Comparison of ENCODE assay signal across 19 mouse cellular contexts in genomic region chr11:120979711-120980426, GRCm38 (mm10). TPM values are rescaled to one million over a fixed set of nuclear protein-coding genes. Genes with fewer than 3 reads are reported as not detected.
A peak's percentile ranks its signal among the peaks of the same experiment; 100 is the strongest.
DNase-seq lines count a peak whose midpoint lies in the region; ATAC-seq and TF ChIP-seq lines count a peak whose summit lies in the region.
"Had no signal": no experiment of that assay in that cellular context is flagged by ENCODE, and none has a peak within 500 bp of the region (broad histone marks: within the 10 kb centered on the region; RNA-seq: fewer than 3 reads in every experiment).

No protein-coding gene starts in this region.

- no peaks in the 10 kb centered on the region for H3K9me3 ChIP-seq in heart, embryonic 13.5 days
- H3K9me3 ChIP-seq in MEL (replicated peaks; ENCODE audit: insufficient read depth, low read length): no peaks in the 10 kb centered on the region
- H3K9me3 ChIP-seq in liver, embryonic 16.5 days (replicated peaks; ENCODE audit: control insufficient read depth, low read length): no peaks in the 10 kb centered on the region
- H3K9me3 ChIP-seq: limb, embryonic 13.5 days; midbrain, embryonic 10.5 days; neural tube, embryonic 13.5 days had no signal

- TF ChIP-seq RAD21 in MEL (IDR thresholded peaks at IDR 0.05; ENCODE audit: low read depth, low read length): no peak

- 62% methylated on average over 8 of the region's 8 CpGs for WGBS in heart, embryonic 13.5 days
- 43% methylated on average over 8 of the region's 8 CpGs for WGBS in liver, embryonic 16.5 days (ENCODE audit: insufficient replicate concordance)

- TF ChIP-seq EP300 in MEL (IDR thresholded peaks at IDR 0.05; ENCODE audit: low read depth in 1 of 2, low read length in 2 of 2): no peak

- H3K36me3 ChIP-seq in heart, embryonic 13.5 days: peaks cover 97% of the 10 kb centered on the region
- peaks cover 53 to 73% of the 10 kb centered on the region in 2 experiments for H3K36me3 ChIP-seq in MEL (ENCODE audit: control insufficient read depth in 1 of 2, insufficient read depth in 2 of 2, low read length in 2 of 2)
- peaks cover 36% of the 10 kb centered on the region for H3K36me3 ChIP-seq in liver, embryonic 16.5 days (ENCODE audit: control insufficient read depth, insufficient read depth)

- peaks cover 34% of the 10 kb centered on the region for H3K79me2 ChIP-seq in MEL (ENCODE audit: control insufficient read depth, insufficient read depth, low read length, poor library complexity)

- H3K4me1 ChIP-seq in heart, embryonic 13.5 days: peaks cover 65% of the 10 kb centered on the region
- peaks cover 24 to 34% of the 10 kb centered on the region in 2 experiments for H3K4me1 ChIP-seq in MEL (ENCODE audit: control insufficient read depth in 1 of 2, insufficient read depth in 2 of 2, low read length in 2 of 2)
- H3K4me1 ChIP-seq in liver, embryonic 16.5 days (ENCODE audit: control insufficient read depth, low read depth, low read length): peaks cover 40% of the 10 kb centered on the region
- H3K4me1 ChIP-seq: midbrain, embryonic 10.5 days had no signal

- DNase-seq in heart, postnatal 25 days (ENCODE audit: low spot score): no peak
- DNase-seq in MEL (ENCODE audit: low read depth, low spot score): no peak
- DNase-seq in left cerebral cortex, adult 18-20 months (ENCODE audit: low spot score in 2 of 2): no peak
- no peak for DNase-seq in T-cell, adult 2 months (ENCODE audit: low spot score)
- DNase-seq: layer of hippocampus, adult 9-11 months; right cerebral cortex, postnatal 14 days; thymus, postnatal 25 days had no signal

- H3K9ac ChIP-seq in heart, embryonic 13.5 days: no peak overlapping the region
- peak overlapping the region; percentile 20 for H3K9ac ChIP-seq in MEL (ENCODE audit: control insufficient read depth, low read depth, low read length, poor library complexity, severe bottlenecking)
- peak overlapping the region; percentile 61 for H3K9ac ChIP-seq in liver, embryonic 16.5 days (ENCODE audit: low read depth, low read length)
- H3K9ac ChIP-seq: limb, embryonic 13.5 days; neural tube, embryonic 13.5 days had no signal

- TF ChIP-seq CTCF in MEL (IDR thresholded peaks at IDR 0.05 in 2 of 3, conservative IDR thresholded peaks at IDR 0.05 in 1 of 3; ENCODE audit: control insufficient read depth in 1 of 3, insufficient read depth in 1 of 3, low read depth in 2 of 3, low read length in 3 of 3, poor library complexity in 1 of 3, severe bottlenecking in 1 of 3): no peak

- peak; percentile 38; the same call in 1 of the 2 replicates for ATAC-seq in heart, embryonic 13.5 days (ENCODE audit: extremely low read depth, insufficient number of reproducible peaks, low FRiP score, low TSS enrichment)
- ATAC-seq in erythroid progenitor cell, adult 5-6 weeks (replicated peaks; ENCODE audit: low FRiP score, poor library complexity, severe bottlenecking): peak; percentile 57
- ATAC-seq in liver, embryonic 16.5 days (ENCODE audit: low read depth): peak; percentile 76
- ATAC-seq: forebrain, embryonic 14.5 days; hindbrain, embryonic 16.5 days; Patski had no signal

- H3K4me3 ChIP-seq in heart, embryonic 13.5 days: no peak overlapping the region
- no peak overlapping the region for H3K4me3 ChIP-seq in MEL (ENCODE audit: control insufficient read depth in 1 of 2, insufficient read depth in 1 of 2, low read depth in 2 of 2, low read length in 2 of 2)
- peak overlapping the region; percentile 41 for H3K4me3 ChIP-seq in liver, embryonic 16.5 days (ENCODE audit: low read depth, low read length)
- H3K4me3 ChIP-seq: limb, embryonic 13.5 days; midbrain, embryonic 10.5 days; neural tube, embryonic 13.5 days had no signal

- H3K27me3 ChIP-seq in heart, embryonic 13.5 days (replicated peaks): no peaks in the 10 kb centered on the region
- no peaks in the 10 kb centered on the region for H3K27me3 ChIP-seq in MEL (ENCODE audit: control insufficient read depth in 1 of 2, insufficient read depth in 2 of 2, low read length in 2 of 2)
- H3K27me3 ChIP-seq in liver, embryonic 16.5 days (ENCODE audit: control insufficient read depth, insufficient read depth, low read depth, low read length): no peaks in the 10 kb centered on the region
- H3K27me3 ChIP-seq: limb, embryonic 13.5 days; neural tube, embryonic 13.5 days; Patski had no signal

- intact Hi-C loops in heart, postnatal 25 days (cut with DNase I): no loop called here

- TF ChIP-seq POLR2A in MEL (IDR thresholded peaks at IDR 0.05; ENCODE audit: control insufficient read depth in 1 of 2, insufficient read depth in 1 of 2, low read depth in 1 of 2, low read length in 2 of 2, poor library complexity in 1 of 2): no peak

- peak overlapping the region; percentile 67; the same call in 1 of the 2 replicates for H3K27ac ChIP-seq in heart, embryonic 13.5 days (replicated peaks)
- H3K27ac ChIP-seq in MEL (ENCODE audit: control insufficient read depth, low read depth, low read length): peak overlapping the region; percentile 87
- H3K27ac ChIP-seq in liver, embryonic 16.5 days (ENCODE audit: low read length): peak overlapping the region; percentile 98
- H3K27ac ChIP-seq: limb, embryonic 13.5 days; midbrain, embryonic 10.5 days; neural tube, embryonic 13.5 days had no signal

- H3K4me2 ChIP-seq in heart, embryonic 13.5 days: peak overlapping the region; percentile 39
- H3K4me2 ChIP-seq in liver, embryonic 16.5 days (ENCODE audit: low read depth, low read length): peak overlapping the region; percentile 68
- H3K4me2 ChIP-seq: limb, embryonic 13.5 days; neural tube, embryonic 13.5 days had no signal

TF ChIP-seq in MEL, 35 proteins besides CTCF, POLR2A, EP300 and RAD21 (continues in another document):
- TF ChIP-seq MYB (IDR thresholded peaks at IDR 0.05; ENCODE audit: low read depth, low read length) (no peak), BHLHE40 (IDR thresholded peaks at IDR 0.05; ENCODE audit: borderline replicate concordance, low read depth, low read length) (no peak), HCFC1 (IDR thresholded peaks at IDR 0.05; ENCODE audit: low read depth, low read length) (no peak), ZC3H11A (IDR thresholded peaks at IDR 0.05; ENCODE audit: low read depth, low read length) (no peak), ELF1 (IDR thresholded peaks at IDR 0.05; ENCODE audit: low read depth, low read length) (no peak), MAFK (IDR thresholded peaks at IDR 0.05; ENCODE audit: borderline replicate concordance, low read depth, low read length) (0 out of 2 replicates have a peak, but pooled peaks have one; percentile 13), MEF2A (IDR thresholded peaks at IDR 0.05; ENCODE audit: extremely low read depth, insufficient replicate concordance, low read depth, low read length, poor library complexity, severe bottlenecking) (peak; percentile 45; the same call in 1 of the 2 replicates), NELFE (IDR thresholded peaks at IDR 0.05; ENCODE audit: low read depth, low read length) (no peak), ZNF384 (IDR thresholded peaks at IDR 0.05; ENCODE audit: low read depth, low read length) (no peak)

RNA-seq across cellular contexts. Expression of gene Csnk1d, which starts 11.3 kb away (rescaled TPM):
- 71.4 and 71.5 TPM in 2 replicates for polyA plus RNA-seq in heart, embryonic 13.5 days (2015; fragmentation: Nextera tagmentation; extraction: Ambion mirVana)
- total RNA-seq in heart, postnatal 25 days (2021): 10 to 100 TPM; 50.7 to 56.5 TPM
- 81.3 and 83.2 TPM in 2 replicates for total RNA-seq in MEL (2012; rRNA removed)
- 100 to 1,000 TPM; 121 to 329 TPM for polyA plus RNA-seq in MEL (2012; ENCODE audit: insufficient read depth in 1 of 2, insufficient read length in 2 of 2, low read depth in 1 of 2, low replicate concordance in 2 of 2, missing spikeins in 1 of 2)
- total RNA-seq in erythroid progenitor cell, adult 5-6 weeks (2015; ENCODE audit: low replicate concordance): 7.6 and 27.7 TPM in 2 replicates
- total RNA-seq in erythroid progenitor cell, adult 5-6 weeks (2017; ENCODE audit: low replicate concordance): 17.3 and 26.2 TPM in 2 replicates
- 33.4 and 36.8 TPM in 2 replicates for polyA plus RNA-seq in liver, embryonic 16.5 days (2015; fragmentation: Nextera tagmentation; extraction: Ambion mirVana)
- total RNA-seq in left cerebral cortex, adult 18-20 months (2021): 100 to 1,000 TPM; 117 to 135 TPM

RNA-seq across cellular contexts. Expression of gene Slc16a3, which starts 31.6 kb away (rescaled TPM):
- 224 and 258 TPM in 2 replicates for polyA plus RNA-seq in heart, embryonic 13.5 days (2015; fragmentation: Nextera tagmentation; extraction: Ambion mirVana)
- 1 to 10 TPM in 1 of 2 experiments, under 1 TPM in 1; 0.87 to 2.1 TPM for total RNA-seq in heart, postnatal 25 days (2021)
- total RNA-seq in MEL (2012; rRNA removed): 570 and 748 TPM in 2 replicates
- 100 to 1,000 TPM in 1 of 2 experiments, 10 to 100 TPM in 1; 85.7 to 610 TPM for polyA plus RNA-seq in MEL (2012; ENCODE audit: insufficient read depth in 1 of 2, insufficient read length in 2 of 2, low read depth in 1 of 2, low replicate concordance in 2 of 2, missing spikeins in 1 of 2)
- total RNA-seq in erythroid progenitor cell, adult 5-6 weeks (2015; ENCODE audit: low replicate concordance): 4.7 and 5.4 TPM in 2 replicates
- total RNA-seq in erythroid progenitor cell, adult 5-6 weeks (2017; ENCODE audit: low replicate concordance): 0.98 and 3.3 TPM in 2 replicates
- polyA plus RNA-seq in liver, embryonic 16.5 days (2015; fragmentation: Nextera tagmentation; extraction: Ambion mirVana): 80.5 and 82.1 TPM in 2 replicates
- total RNA-seq in left cerebral cortex, adult 18-20 months (2021): 1 to 10 TPM; 3.9 to 4.0 TPM

RNA-seq across cellular contexts. Expression of gene Ccdc57, which starts 47.2 kb away (rescaled TPM):
- polyA plus RNA-seq in heart, embryonic 13.5 days (2015; fragmentation: Nextera tagmentation; extraction: Ambion mirVana): 3.1 and 3.7 TPM in 2 replicates
- 1 to 10 TPM; 1.2 to 1.3 TPM for total RNA-seq in heart, postnatal 25 days (2021)
- total RNA-seq in MEL (2012; rRNA removed): 4.4 and 5.3 TPM in 2 replicates
- 1 to 10 TPM in 1 of 2 experiments, not detected in 1; 7.4 TPM for polyA plus RNA-seq in MEL (2012; ENCODE audit: insufficient read depth in 1 of 2, insufficient read length in 2 of 2, low read depth in 1 of 2, low replicate concordance in 2 of 2, missing spikeins in 1 of 2)
- total RNA-seq in erythroid progenitor cell, adult 5-6 weeks (2015; ENCODE audit: low replicate concordance): 6.7 and 11.2 TPM in 2 replicates
- total RNA-seq in erythroid progenitor cell, adult 5-6 weeks (2017; ENCODE audit: low replicate concordance): 12.1 and 13.5 TPM in 2 replicates
- 1.6 and 1.7 TPM in 2 replicates for polyA plus RNA-seq in liver, embryonic 16.5 days (2015; fragmentation: Nextera tagmentation; extraction: Ambion mirVana)
- 1 to 10 TPM; 7.2 to 9.3 TPM for total RNA-seq in left cerebral cortex, adult 18-20 months (2021)

RNA-seq across cellular contexts. Expression of gene Cd7, which starts 59.3 kb away (rescaled TPM):
- polyA plus RNA-seq in heart, embryonic 13.5 days (2015; fragmentation: Nextera tagmentation; extraction: Ambion mirVana): 0.22 and 0.29 TPM in 2 replicates
- under 1 TPM; 0.28 to 0.57 TPM for total RNA-seq in heart, postnatal 25 days (2021)
- 0.39 and 0.58 TPM in 2 replicates for total RNA-seq in MEL (2012; rRNA removed)
- polyA plus RNA-seq in MEL (2012; ENCODE audit: insufficient read depth in 1 of 2, insufficient read length in 2 of 2, low read depth in 1 of 2, low replicate concordance in 2 of 2, missing spikeins in 1 of 2): under 1 TPM in 1 of 2 experiments, not detected in 1; 0.33 TPM
- 4.0 and 13.0 TPM in 2 replicates for total RNA-seq in erythroid progenitor cell, adult 5-6 weeks (2015; ENCODE audit: low replicate concordance)
- 1.2 TPM in 1 of 2 replicates, not detected in the other for total RNA-seq in erythroid progenitor cell, adult 5-6 weeks (2017; ENCODE audit: low replicate concordance)
- 1.3 and 1.6 TPM in 2 replicates for polyA plus RNA-seq in liver, embryonic 16.5 days (2015; fragmentation: Nextera tagmentation; extraction: Ambion mirVana)
- 1 to 10 TPM; 1.1 to 2.2 TPM for total RNA-seq in left cerebral cortex, adult 18-20 months (2021)
- total RNA-seq: gastrocnemius, postnatal 4 days; left cerebral cortex, postnatal 10 days had no signal
- polyA plus RNA-seq: forebrain, embryonic 14.5 days; heart, postnatal 0 days; hindbrain, embryonic 16.5 days; limb, embryonic 13.5 days; midbrain, embryonic 10.5 days; Patski had no signal

Comparison
In these comparisons a context has a peak if more than half of its experiments do, and no peak if none do; other contexts are left out.
1. RNA of gene Slc16a3, which starts 31.6 kb away (total RNA-seq): 570 to 748 TPM in MEL; 0.98 to 5.4 TPM in erythroid progenitor cell, adult 5-6 weeks, 3.9 to 4.0 TPM in left cerebral cortex, adult 18-20 months and 0.87 to 2.1 TPM in heart, postnatal 25 days; every median in the first group is over 10 times any median in the second.
2. Peak in every context shown above with its lines, with median percentiles within 50 percentile points of each other: ATAC-seq and H3K27ac ChIP-seq.